Mouse (Mus musculus): ENCODE measurements around the gene Chst11. TPM values are rescaled to one million over a fixed set of nuclear protein-coding genes. Genes with fewer than 3 reads are reported as not detected.

The Chst11 gene
- total and polyA plus RNA-seq, 2 experiments: 0.09 to 0.16 TPM

- Histone ChIP-seq H3K27me3 (ENCODE audit: control insufficient read depth, insufficient read depth, low read length) (0 out of 2 replicates have a peak, but pooled peaks cover 4% of the 10 kb centered on the region), H3K9ac (ENCODE audit: low read depth, low read length) (no peak overlapping the region), H3K36me3 (ENCODE audit: control insufficient read depth, insufficient read depth, low read length) (no peaks in the 10 kb centered on the region), H3K4me3 (ENCODE audit: insufficient read depth, low read depth, low read length) (no peak overlapping the region), H3K27ac (replicated peaks; ENCODE audit: insufficient read depth, low read depth, low read length) (no peak overlapping the region), H3K4me1 (ENCODE audit: control insufficient read depth, insufficient read depth, low read length) (no peaks in the 10 kb centered on the region), H3K79me2 (ENCODE audit: control insufficient read depth, insufficient read depth, low read length) (no peaks in the 10 kb centered on the region)
- 94% methylated on average over 8 of the region's 8 CpGs for WGBS
- TF ChIP-seq POLR2A (IDR thresholded peaks at IDR 0.05; ENCODE audit: extremely low read depth, insufficient read depth, low read length) (no peak), CTCF (IDR thresholded peaks at IDR 0.05; ENCODE audit: low read depth, low read length) (no peak)
- DNase-seq (ENCODE audit: extremely low read depth, low read depth, low spot score): no peak
These were observed 118.9 kb downstream of the Chst11 start for GRCm38 (mm10) chr10:83104221-83104620.

- TF ChIP-seq CTCF (IDR thresholded peaks at IDR 0.05; ENCODE audit: low read depth, low read length): no peak
- TF ChIP-seq POLR2A (IDR thresholded peaks at IDR 0.05; ENCODE audit: extremely low read depth, insufficient read depth, low read length): no peak
- H3K9ac ChIP-seq (ENCODE audit: low read depth, low read length): no peak overlapping the region
- H3K79me2 ChIP-seq (ENCODE audit: control insufficient read depth, insufficient read depth, low read length): no peaks in the 10 kb centered on the region
- 89% methylated on average over 7 of the region's 7 CpGs for WGBS
- no peak for DNase-seq (ENCODE audit: extremely low read depth, low read depth, low spot score)
- H3K27ac ChIP-seq (replicated peaks; ENCODE audit: insufficient read depth, low read depth, low read length): no peak overlapping the region
- H3K27me3 ChIP-seq (ENCODE audit: control insufficient read depth, insufficient read depth, low read length): 0 out of 2 replicates have a peak, but pooled peaks cover 4% of the 10 kb centered on the region
- H3K4me1 ChIP-seq (ENCODE audit: control insufficient read depth, insufficient read depth, low read length): no peaks in the 10 kb centered on the region
- H3K36me3 ChIP-seq (ENCODE audit: control insufficient read depth, insufficient read depth, low read length): no peaks in the 10 kb centered on the region
- H3K4me3 ChIP-seq (ENCODE audit: insufficient read depth, low read depth, low read length): no peak overlapping the region
These were observed 121.0 kb downstream of the Chst11 start for GRCm38 (mm10) chr10:83106152-83106746.

GRCm38 (mm10) chr10:83107385-83107784 lies 122.1 kb downstream of the Chst11 start:
- Histone ChIP-seq H3K4me1 (ENCODE audit: control insufficient read depth, insufficient read depth, low read length) (no peaks in the 10 kb centered on the region), H3K79me2 (ENCODE audit: control insufficient read depth, insufficient read depth, low read length) (no peaks in the 10 kb centered on the region), H3K27me3 (ENCODE audit: control insufficient read depth, insufficient read depth, low read length) (0 out of 2 replicates have a peak, but pooled peaks cover 2% of the 10 kb centered on the region), H3K27ac (replicated peaks; ENCODE audit: insufficient read depth, low read depth, low read length) (no peak overlapping the region), H3K4me3 (ENCODE audit: insufficient read depth, low read depth, low read length) (no peak overlapping the region), H3K36me3 (ENCODE audit: control insufficient read depth, insufficient read depth, low read length) (no peaks in the 10 kb centered on the region), H3K9ac (ENCODE audit: low read depth, low read length) (no peak overlapping the region)
- TF ChIP-seq POLR2A (IDR thresholded peaks at IDR 0.05; ENCODE audit: extremely low read depth, insufficient read depth, low read length): no peak
- TF ChIP-seq CTCF (IDR thresholded peaks at IDR 0.05; ENCODE audit: low read depth, low read length): no peak
- WGBS: 68% methylated on average over 8 of the region's 8 CpGs
- DNase-seq (ENCODE audit: extremely low read depth, low read depth, low spot score): no peak

- H3K27me3 ChIP-seq (ENCODE audit: control insufficient read depth, insufficient read depth, low read length): 0 out of 2 replicates have a peak, but pooled peaks cover 2% of the 10 kb centered on the region
These were observed 122.8 kb downstream of the Chst11 start for GRCm38 (mm10) chr10:83107921-83108738.

GRCm38 (mm10) chr10:83108946-83109345 lies 123.6 kb downstream of the Chst11 start:
- H3K27me3 ChIP-seq (ENCODE audit: control insufficient read depth, insufficient read depth, low read length): 0 out of 2 replicates have a peak, but pooled peaks cover 2% of the 10 kb centered on the region
- H3K4me1 ChIP-seq (ENCODE audit: control insufficient read depth, insufficient read depth, low read length): no peaks in the 10 kb centered on the region
- 91% methylated on average over 6 of the region's 6 CpGs for whole genome bisulfite sequencing
- no peak overlapping the region for H3K9ac ChIP-seq (ENCODE audit: low read depth, low read length)
- TF ChIP-seq POLR2A (IDR thresholded peaks at IDR 0.05; ENCODE audit: extremely low read depth, insufficient read depth, low read length) (no peak), CTCF (IDR thresholded peaks at IDR 0.05; ENCODE audit: low read depth, low read length) (no peak)
- no peak for DNase-seq (ENCODE audit: extremely low read depth, low read depth, low spot score)
- no peaks in the 10 kb centered on the region for H3K36me3 ChIP-seq (ENCODE audit: control insufficient read depth, insufficient read depth, low read length)
- H3K79me2 ChIP-seq (ENCODE audit: control insufficient read depth, insufficient read depth, low read length): no peaks in the 10 kb centered on the region
- no peak overlapping the region for H3K4me3 ChIP-seq (ENCODE audit: insufficient read depth, low read depth, low read length)
- H3K27ac ChIP-seq (replicated peaks; ENCODE audit: insufficient read depth, low read depth, low read length): no peak overlapping the region

More at GRCm38 (mm10) chr10:83107921-83108738, 122.8 kb downstream of the Chst11 start:
- TF ChIP-seq POLR2A (IDR thresholded peaks at IDR 0.05; ENCODE audit: extremely low read depth, insufficient read depth, low read length) (no peak), CTCF (IDR thresholded peaks at IDR 0.05; ENCODE audit: low read depth, low read length) (no peak)
- no peak overlapping the region for H3K27ac ChIP-seq (replicated peaks; ENCODE audit: insufficient read depth, low read depth, low read length)
- 58% methylated on average over 21 of the region's 21 CpGs for WGBS
- no peaks in the 10 kb centered on the region for H3K4me1 ChIP-seq (ENCODE audit: control insufficient read depth, insufficient read depth, low read length)
- H3K9ac ChIP-seq (ENCODE audit: low read depth, low read length): no peak overlapping the region
- H3K79me2 ChIP-seq (ENCODE audit: control insufficient read depth, insufficient read depth, low read length): no peaks in the 10 kb centered on the region
- H3K4me3 ChIP-seq (ENCODE audit: insufficient read depth, low read depth, low read length): no peak overlapping the region
- H3K36me3 ChIP-seq (ENCODE audit: control insufficient read depth, insufficient read depth, low read length): no peaks in the 10 kb centered on the region
- no peak for DNase-seq (ENCODE audit: extremely low read depth, low read depth, low spot score)

Data from liver, adult 2 months (tissue).